Mouse (Mus musculus): ENCODE results near the gene Tbc1d22a.
"Not testable (repeated sequence)": the region's sequence is repeated elsewhere in the genome, so short reads cannot be mapped to it uniquely, and the experiment has no call there.

Gene Tbc1d22a

GRCm38 (mm10) chr15:86203942-86204561, 10.2 kb upstream of the Tbc1d22a start:
- DNase-seq (ENCODE audit: low spot score), result peak; percentile 39

GRCm38 (mm10) chr15:86205300-86205699, 9.0 kb upstream of the Tbc1d22a start:
- peak; percentile 63 for DNase-seq (ENCODE audit: low spot score)

GRCm38 (mm10) chr15:86206385-86206784, 7.9 kb upstream of the Tbc1d22a start:
- DNase-seq (ENCODE audit: low spot score), result no peak

GRCm38 (mm10) chr15:86212193-86212592, 2.1 kb upstream of the Tbc1d22a start:
- not testable (repeated sequence) for DNase-seq (ENCODE audit: low spot score)

GRCm38 (mm10) chr15:86214549-86215201, 416 bp downstream of the Tbc1d22a start:
- DNase-seq (ENCODE audit: low spot score), result no peak

GRCm38 (mm10) chr15:86216641-86217040, 2.4 kb downstream of the Tbc1d22a start:
- not testable (repeated sequence) for DNase-seq (ENCODE audit: low spot score)

GRCm38 (mm10) chr15:86219534-86220228, 5.4 kb downstream of the Tbc1d22a start:
- DNase-seq (ENCODE audit: low spot score), result no peak

- DNase-seq (ENCODE audit: low spot score), result no peak
Measured at GRCm38 (mm10) chr15:86220229-86220630, 6.0 kb downstream of the Tbc1d22a start.

- DNase-seq (ENCODE audit: low spot score), result no peak
Measured at GRCm38 (mm10) chr15:86220715-86221114, 6.5 kb downstream of the Tbc1d22a start.

GRCm38 (mm10) chr15:86221369-86221768, 7.1 kb downstream of the Tbc1d22a start:
- no peak for DNase-seq (ENCODE audit: low spot score)

GRCm38 (mm10) chr15:86221901-86222300, 7.6 kb downstream of the Tbc1d22a start:
- DNase-seq (ENCODE audit: low spot score), result not testable (repeated sequence)

GRCm38 (mm10) chr15:86224972-86225551, 10.8 kb downstream of the Tbc1d22a start:
- DNase-seq (ENCODE audit: low spot score), result no peak

- DNase-seq (ENCODE audit: low spot score), result no peak
Measured at GRCm38 (mm10) chr15:86226221-86226620, 12.0 kb downstream of the Tbc1d22a start.

GRCm38 (mm10) chr15:86226968-86227367, 12.7 kb downstream of the Tbc1d22a start:
- DNase-seq (ENCODE audit: low spot score), result no peak

GRCm38 (mm10) chr15:86228186-86228585, 13.9 kb downstream of the Tbc1d22a start:
- peak; percentile 46 for DNase-seq (ENCODE audit: low spot score)

- DNase-seq (ENCODE audit: low spot score), result no peak
Measured at GRCm38 (mm10) chr15:86229088-86229487, 14.8 kb downstream of the Tbc1d22a start.

- DNase-seq (ENCODE audit: low spot score), result peak; percentile 24
Measured at GRCm38 (mm10) chr15:86229623-86230022, 15.4 kb downstream of the Tbc1d22a start.

GRCm38 (mm10) chr15:86231170-86231569, 16.9 kb downstream of the Tbc1d22a start:
- no peak for DNase-seq (ENCODE audit: low spot score)

GRCm38 (mm10) chr15:86231831-86232512, 17.7 kb downstream of the Tbc1d22a start:
- DNase-seq (ENCODE audit: low spot score), result no peak

GRCm38 (mm10) chr15:86234001-86234400, 19.7 kb downstream of the Tbc1d22a start:
- no peak for DNase-seq (ENCODE audit: low spot score)

- DNase-seq (ENCODE audit: low spot score), result no peak
Measured at GRCm38 (mm10) chr15:86234517-86235441, 20.5 kb downstream of the Tbc1d22a start.

All from urinary bladder, postnatal 14 days (tissue).